Mouse (Mus musculus) limb, embryonic 12.5 days (tissue): Measurements from ENCODE around the gene 1700029H14Rik. TPM values are rescaled to one million over a fixed set of nuclear protein-coding genes. Genes with fewer than 3 reads are reported as not detected.

Source experiments
- ATAC-seq: fragments of 200-750 bp; cut with Nextera tagmentation; 2 replicates; pipeline ENCODE4 v1.8.0; 2017; ENCODE audit warnings: low read depth, moderate TSS enrichment; ENCODE audit not compliant: insufficient number of reproducible peaks, insufficient read depth, low FRiP score, low TSS enrichment
- H3K27ac ChIP-seq: fragments of 300-500 bp; sonication (generic); 2 replicates; pipeline ENCODE4 v1.5.1; 2016; ENCODE audit warnings: mild to moderate bottlenecking, moderate library complexity
- H3K27me3 ChIP-seq: fragments of 300-500 bp; sonication (generic); 2 replicates; pipeline ENCODE4 v1.6.1; 2016; ENCODE audit warnings: mild to moderate bottlenecking, moderate library complexity
- H3K36me3 ChIP-seq: fragments of 300-500 bp; sonication (generic); 2 replicates; pipeline ENCODE4 v1.6.1; 2016; ENCODE audit warnings: mild to moderate bottlenecking, moderate library complexity
- H3K4me1 ChIP-seq: fragments of 300-500 bp; sonication (generic); replicated peaks from 2 replicates; pipeline ENCODE4 v1.6.1; 2016
- H3K4me2 ChIP-seq: fragments of 300-500 bp; sonication (generic); 2 replicates; pipeline ENCODE4 v1.6.1; 2016; ENCODE audit warnings: mild to moderate bottlenecking, moderate library complexity
- H3K4me3 ChIP-seq: fragments of 300-500 bp; sonication (generic); replicated peaks from 2 replicates; pipeline ENCODE4 v1.5.1; 2016; ENCODE audit warnings: mild to moderate bottlenecking
- H3K9ac ChIP-seq: fragments of 300-500 bp; sonication (generic); replicated peaks from 2 replicates; pipeline ENCODE4 v1.6.1; 2016; ENCODE audit warnings: mild to moderate bottlenecking, moderate library complexity
- H3K9me3 ChIP-seq: fragments of 300-500 bp; sonication (generic); 2 replicates; pipeline ENCODE4 v1.6.1; 2016; ENCODE audit warnings: mild to moderate bottlenecking, moderate library complexity
- WGBS: fragments of 180-500 bp; shearing (Covaris S2); methylation state at CpG from one replicate; pipeline ENCODE4 v1.1.7; 2016; 5-methylcytosine and 5-hydroxymethylcytosine counted together
- polyA plus RNA-seq: library from polyadenylated mRNA; unstranded; fragments of >200 nt; fragmentation: Nextera tagmentation; extraction: Ambion mirVana; gene quantifications from 2 replicates; pipeline ENCODE4 v1.2.1, GENCODE M21; 2016

Gene 1700029H14Rik
- polyA plus RNA-seq, 1 experiment from 2014 or later, result not detected

DNA sequence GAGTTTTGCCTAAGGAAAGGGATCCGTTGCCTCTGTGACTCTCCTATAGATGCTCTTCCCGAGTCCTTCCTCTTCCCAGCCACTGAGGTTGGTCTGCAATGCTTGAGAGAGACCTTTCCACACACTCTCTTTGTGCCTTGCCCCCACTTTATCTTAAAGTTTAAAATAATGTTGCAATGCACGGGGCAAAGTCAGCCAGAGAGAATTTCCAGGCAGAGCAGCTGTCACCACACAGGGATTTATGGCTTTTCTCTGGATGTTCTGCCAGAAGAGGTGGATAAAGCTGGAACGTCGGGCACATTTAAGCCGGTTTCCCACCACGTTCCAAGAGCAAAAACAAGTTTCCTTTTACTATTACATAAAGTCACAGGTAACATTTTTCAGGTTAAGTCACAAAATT, 40.9 kb downstream of the 1700029H14Rik start:
- 38% methylated on average over 7 of the region's 7 CpGs for WGBS
- Histone ChIP-seq H3K36me3 (no peaks in the 10 kb centered on the region), H3K9me3 (no peaks in the 10 kb centered on the region)

DNA sequence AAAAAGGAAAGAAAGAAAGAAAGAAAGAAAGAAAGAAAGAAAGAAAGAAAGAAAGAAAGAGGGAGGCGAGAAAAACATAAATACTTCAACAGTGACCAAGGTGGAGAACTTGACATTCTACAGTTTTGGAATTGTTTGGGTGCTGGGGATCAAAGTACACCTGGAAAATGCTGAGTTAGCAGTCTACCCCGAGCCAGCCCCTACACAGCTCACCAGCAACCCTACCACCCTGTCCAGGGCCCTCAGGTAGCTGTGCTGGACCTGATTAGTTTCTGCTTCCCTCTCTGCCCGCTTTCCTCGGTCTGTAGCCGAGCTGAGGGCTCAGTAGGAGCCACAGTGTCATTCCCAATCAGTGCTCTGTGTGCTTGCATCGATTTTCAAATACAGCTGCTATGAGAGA, 41.9 kb downstream of the 1700029H14Rik start:
- Histone ChIP-seq H3K27ac (no peak overlapping the region), H3K36me3 (no peaks in the 10 kb centered on the region), H3K4me2 (no peak overlapping the region), H3K9ac (no peak overlapping the region), H3K4me3 (no peak overlapping the region), H3K27me3 (peaks cover 4% of the 10 kb centered on the region; the same call in 1 of the 2 replicates), H3K9me3 (no peaks in the 10 kb centered on the region), H3K4me1 (no peaks in the 10 kb centered on the region)
- ATAC-seq, result no peak
- 60% methylated on average over 6 of the region's 6 CpGs for WGBS

More for the DNA sequence above, 40.9 kb downstream of the 1700029H14Rik start:
- Histone ChIP-seq H3K4me2 (no peak overlapping the region), H3K9ac (no peak overlapping the region), H3K27ac (no peak overlapping the region), H3K4me1 (no peaks in the 10 kb centered on the region), H3K27me3 (peaks cover 4% of the 10 kb centered on the region; the same call in 1 of the 2 replicates), H3K4me3 (no peak overlapping the region)
- no peak for ATAC-seq

DNA sequence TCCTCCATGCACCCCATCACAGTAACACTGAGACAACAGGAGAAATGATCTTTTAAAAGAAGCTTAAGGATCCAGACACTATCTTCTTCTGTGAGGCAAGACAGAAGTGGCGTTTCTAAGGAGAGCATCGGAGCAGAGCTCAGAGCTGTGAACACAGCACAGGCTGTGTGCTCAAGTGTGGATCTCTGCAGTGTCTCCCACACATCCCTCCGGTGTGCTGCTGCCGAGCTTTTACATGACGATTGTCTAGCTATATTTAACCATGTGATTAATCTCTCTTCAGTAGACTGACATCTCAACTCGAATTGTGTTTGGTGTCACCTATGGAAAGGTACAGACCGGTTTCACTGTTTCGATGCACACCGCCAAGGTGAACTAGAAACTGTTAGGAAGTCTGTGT, 42.8 kb downstream of the 1700029H14Rik start:
- H3K4me2 ChIP-seq, result no peak overlapping the region
- H3K9ac ChIP-seq, result no peak overlapping the region
- 85% methylated on average over 9 of the region's 9 CpGs for WGBS
- no peaks in the 10 kb centered on the region for H3K9me3 ChIP-seq
- no peak for ATAC-seq
- H3K4me1 ChIP-seq, result no peaks in the 10 kb centered on the region
- peaks cover 4% of the 10 kb centered on the region; the same call in 1 of the 2 replicates for H3K27me3 ChIP-seq
- H3K27ac ChIP-seq, result no peak overlapping the region
- no peaks in the 10 kb centered on the region for H3K36me3 ChIP-seq
- no peak overlapping the region for H3K4me3 ChIP-seq

DNA sequence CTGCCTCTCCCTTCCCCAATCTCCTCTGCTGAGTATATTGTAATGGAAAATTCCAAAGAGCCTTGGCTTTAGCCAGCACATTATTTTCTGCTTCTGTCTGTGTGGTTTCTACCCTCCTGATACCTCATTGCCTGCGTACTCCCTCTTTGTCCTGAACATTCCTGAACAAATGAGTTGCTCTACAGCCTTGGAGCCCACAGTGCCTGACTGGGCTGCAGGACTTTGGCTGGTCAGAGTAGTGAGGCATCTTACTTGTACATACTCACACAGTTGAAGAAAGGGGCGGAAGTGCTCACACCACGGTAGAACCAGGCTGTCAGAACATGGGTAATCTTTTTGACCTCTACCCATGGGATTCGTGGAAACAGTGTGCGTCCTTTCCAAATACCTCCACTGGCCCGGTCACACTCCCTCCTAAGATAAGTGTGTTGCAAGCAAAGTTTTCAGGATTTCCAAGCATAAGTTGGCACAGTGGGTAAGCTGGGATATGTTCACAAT, 44.9 kb downstream of the 1700029H14Rik start:
- Histone ChIP-seq H3K4me2 (no peak overlapping the region), H3K27me3 (peaks cover 4% of the 10 kb centered on the region; the same call in 1 of the 2 replicates), H3K36me3 (no peaks in the 10 kb centered on the region), H3K27ac (no peak overlapping the region), H3K9ac (no peak overlapping the region), H3K4me3 (no peak overlapping the region), H3K4me1 (no peaks in the 10 kb centered on the region), H3K9me3 (no peaks in the 10 kb centered on the region)
- WGBS, result 89% methylated on average over 6 of the region's 6 CpGs
- no peak for ATAC-seq

DNA sequence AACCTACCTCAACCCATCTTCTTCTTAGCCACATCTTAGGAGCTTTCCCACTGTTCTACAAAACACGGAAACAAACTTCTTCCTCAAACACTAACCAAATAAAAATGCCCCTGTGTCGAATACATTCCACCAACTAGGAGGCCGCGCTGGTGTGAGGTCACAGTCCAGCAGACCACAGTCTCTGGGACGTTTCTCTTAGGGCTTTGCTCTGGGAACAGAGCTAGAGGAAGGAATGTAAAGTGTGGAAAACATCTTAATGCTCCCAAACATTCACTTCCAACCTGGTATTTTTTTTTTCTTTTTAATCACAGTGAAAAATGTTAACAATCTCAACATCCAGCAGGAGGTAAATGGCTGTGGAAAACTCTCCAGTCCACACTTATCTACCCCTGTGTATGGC, 45.5 kb downstream of the 1700029H14Rik start:
- H3K9ac ChIP-seq, result no peak overlapping the region
- H3K4me1 ChIP-seq, result no peaks in the 10 kb centered on the region
- no peak overlapping the region for H3K4me2 ChIP-seq
- H3K4me3 ChIP-seq, result no peak overlapping the region
- no peak overlapping the region for H3K27ac ChIP-seq
- H3K36me3 ChIP-seq, result no peaks in the 10 kb centered on the region
- no peak for ATAC-seq
- WGBS, result 83% methylated on average over 5 of the region's 5 CpGs
- no peaks in the 10 kb centered on the region for H3K9me3 ChIP-seq
- H3K27me3 ChIP-seq, result peaks cover 4% of the 10 kb centered on the region; the same call in 1 of the 2 replicates

DNA sequence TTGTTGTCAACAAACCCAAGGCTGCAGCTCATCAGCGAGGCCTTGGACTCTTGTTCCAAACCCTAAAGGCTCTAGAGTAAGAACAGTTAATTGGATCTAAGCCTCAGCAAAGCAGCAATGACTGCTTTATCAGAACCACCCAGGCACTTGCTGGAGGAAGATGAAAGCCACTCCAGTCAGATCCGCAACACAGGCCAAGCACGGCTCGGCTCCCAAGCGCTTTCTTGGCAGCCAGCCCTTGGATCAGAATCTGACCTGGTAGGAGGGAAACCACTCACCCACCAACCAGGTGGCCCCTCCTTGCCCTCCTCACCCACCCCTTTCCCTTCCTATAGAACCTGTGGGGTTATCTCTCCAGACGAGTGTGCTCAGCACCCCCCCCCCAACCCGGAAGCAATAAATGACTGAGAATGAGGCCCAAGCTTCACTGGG, 46.2 kb downstream of the 1700029H14Rik start:
- no peak for ATAC-seq

DNA sequence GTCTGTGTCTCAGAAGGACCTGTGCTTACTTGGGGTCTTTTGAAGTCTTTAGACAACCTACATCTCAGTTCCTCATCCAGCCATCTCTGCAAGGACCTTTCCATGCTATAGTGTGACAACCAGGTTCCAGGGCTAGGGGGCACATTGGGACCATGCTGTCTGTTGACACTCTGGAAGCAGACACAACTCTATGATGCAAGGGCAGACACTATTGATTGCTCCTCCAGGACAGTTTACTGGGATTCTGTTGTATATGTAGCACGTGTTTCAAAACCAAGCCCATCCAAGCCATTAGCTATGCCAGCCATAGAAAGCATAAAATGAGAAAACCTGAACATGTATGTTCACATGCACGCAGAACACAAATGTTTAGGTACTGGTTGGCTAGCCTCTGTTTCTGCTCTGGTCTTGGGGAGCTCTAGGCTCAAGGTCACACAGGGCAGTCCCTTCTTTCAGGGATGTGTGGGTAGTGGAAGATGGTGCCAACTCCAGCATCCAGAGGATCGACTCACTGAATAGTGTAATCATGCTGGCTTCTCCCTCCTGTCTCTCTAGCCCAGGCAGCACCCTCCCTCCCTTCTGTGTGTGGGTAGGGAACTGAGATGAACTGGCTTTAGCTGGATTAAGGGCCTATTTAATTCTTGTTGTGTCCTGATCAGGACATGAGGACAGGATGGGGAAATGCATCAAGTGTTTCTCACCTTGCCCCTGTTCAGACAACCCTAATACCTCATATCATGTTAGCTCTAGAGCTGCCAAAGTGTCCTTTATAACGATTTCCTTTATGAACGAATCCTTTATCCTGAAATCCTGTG, 48.5 kb downstream of the 1700029H14Rik start:
- H3K36me3 ChIP-seq, result no peaks in the 10 kb centered on the region
- peaks cover 3% of the 10 kb centered on the region; the same call in 1 of the 2 replicates for H3K27me3 ChIP-seq
- no peak overlapping the region for H3K4me3 ChIP-seq
- H3K9ac ChIP-seq, result no peak overlapping the region
- H3K4me1 ChIP-seq, result no peaks in the 10 kb centered on the region
- H3K4me2 ChIP-seq, result no peak overlapping the region
- H3K9me3 ChIP-seq, result no peaks in the 10 kb centered on the region
- no peak for ATAC-seq
- WGBS, result 76% methylated on average over 5 of the region's 5 CpGs
- no peak overlapping the region for H3K27ac ChIP-seq

More for the DNA sequence above, 46.2 kb downstream of the 1700029H14Rik start:
- H3K27me3 ChIP-seq, result peaks cover 4% of the 10 kb centered on the region; the same call in 1 of the 2 replicates
- H3K36me3 ChIP-seq, result no peaks in the 10 kb centered on the region
- H3K27ac ChIP-seq, result no peak overlapping the region
- 69% methylated on average over 7 of the region's 7 CpGs for WGBS
- no peaks in the 10 kb centered on the region for H3K4me1 ChIP-seq
- no peaks in the 10 kb centered on the region for H3K9me3 ChIP-seq
- no peak overlapping the region for H3K4me3 ChIP-seq
- no peak overlapping the region for H3K4me2 ChIP-seq
- no peak overlapping the region for H3K9ac ChIP-seq

DNA sequence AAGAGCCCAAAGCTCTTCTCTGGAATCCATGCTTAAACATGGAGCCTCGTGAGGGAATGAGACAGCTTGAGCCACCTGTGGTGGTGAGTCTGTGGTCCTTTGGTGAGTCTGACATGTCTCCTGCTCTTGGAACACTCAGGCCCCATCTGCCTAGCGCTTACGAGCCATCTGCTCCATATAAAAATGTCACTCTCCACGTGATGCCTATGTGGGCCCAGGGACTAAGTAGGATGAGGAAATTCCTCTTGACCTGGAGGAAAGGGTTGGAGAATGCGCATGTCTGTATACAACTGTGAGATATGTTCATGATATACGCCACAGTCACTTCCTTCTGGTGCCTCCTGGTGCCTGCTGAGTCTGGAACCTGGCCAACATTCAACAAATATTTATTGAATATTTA, 49.6 kb downstream of the 1700029H14Rik start:
- no peak overlapping the region for H3K9ac ChIP-seq
- ATAC-seq, result no peak
- H3K4me2 ChIP-seq, result no peak overlapping the region
- H3K27me3 ChIP-seq, result peaks cover 9% of the 10 kb centered on the region; the same call in 1 of the 2 replicates
- no peaks in the 10 kb centered on the region for H3K9me3 ChIP-seq
- no peak overlapping the region for H3K27ac ChIP-seq
- 73% methylated on average over 6 of the region's 6 CpGs for WGBS
- H3K36me3 ChIP-seq, result no peaks in the 10 kb centered on the region
- no peak overlapping the region for H3K4me3 ChIP-seq
- H3K4me1 ChIP-seq, result no peaks in the 10 kb centered on the region

DNA sequence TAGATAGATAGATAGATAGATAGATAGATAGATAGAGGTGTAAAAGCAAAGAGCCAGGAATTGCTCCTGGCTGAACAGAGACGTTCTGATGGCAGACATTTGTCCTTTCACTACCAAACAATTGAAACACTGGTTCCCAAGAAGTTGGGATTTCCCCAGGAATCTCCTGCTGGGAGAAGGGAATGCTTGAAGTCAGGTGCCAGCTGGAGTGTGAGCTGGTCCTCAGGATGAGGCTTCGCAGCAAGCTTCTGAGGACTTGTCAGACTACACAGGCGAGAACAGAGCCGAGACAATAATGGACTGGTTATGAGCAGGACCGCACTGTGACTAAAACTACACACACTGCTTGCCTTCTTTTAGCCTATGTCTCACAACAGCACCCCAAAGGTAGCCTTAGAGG, 50.2 kb downstream of the 1700029H14Rik start:
- Histone ChIP-seq H3K9ac (no peak overlapping the region), H3K27ac (no peak overlapping the region), H3K4me2 (no peak overlapping the region), H3K27me3 (peaks cover 9% of the 10 kb centered on the region; the same call in 1 of the 2 replicates), H3K9me3 (no peaks in the 10 kb centered on the region), H3K4me1 (no peaks in the 10 kb centered on the region), H3K4me3 (no peak overlapping the region), H3K36me3 (no peaks in the 10 kb centered on the region)
- WGBS, result 74% methylated on average over 5 of the region's 5 CpGs
- no peak for ATAC-seq

DNA sequence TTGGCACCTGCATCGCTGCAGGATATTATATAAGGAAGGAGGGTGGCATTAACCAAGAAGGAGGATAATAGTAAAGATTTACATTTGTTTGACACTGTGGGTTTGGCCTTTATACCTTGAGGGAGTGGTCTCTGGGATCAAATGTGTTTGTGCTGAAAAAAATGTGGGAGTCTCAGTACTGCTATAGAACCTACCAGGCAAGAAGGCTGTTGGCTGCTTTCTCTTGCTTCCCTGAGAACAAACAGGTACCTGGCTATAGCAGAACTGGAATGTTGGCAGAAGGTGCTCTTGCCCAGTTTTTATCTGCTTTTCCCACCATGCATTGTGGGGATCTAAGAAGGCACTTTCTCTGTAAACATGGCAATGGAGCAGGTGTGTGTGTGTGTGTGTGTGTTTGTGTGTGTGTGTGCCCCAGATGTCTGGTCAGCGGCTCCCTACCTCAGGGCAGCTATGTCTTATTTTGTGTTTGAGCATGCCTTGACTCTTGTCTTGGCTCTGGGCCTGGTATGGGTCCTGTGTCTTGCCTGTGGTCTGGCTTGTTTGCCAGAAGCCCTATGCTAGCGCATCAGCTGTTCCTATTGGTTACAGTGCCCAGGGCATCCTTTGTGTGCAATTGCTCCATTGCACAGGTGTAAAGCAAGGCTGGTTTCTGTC, 54.9 kb downstream of the 1700029H14Rik start:
- Histone ChIP-seq H3K4me3 (no peak overlapping the region), H3K4me1 (no peaks in the 10 kb centered on the region), H3K9me3 (no peaks in the 10 kb centered on the region), H3K36me3 (no peaks in the 10 kb centered on the region), H3K9ac (no peak overlapping the region), H3K4me2 (no peak overlapping the region), H3K27ac (no peak overlapping the region), H3K27me3 (peaks cover 12% of the 10 kb centered on the region; the same call in 1 of the 2 replicates)
- 82% methylated on average over 3 of the region's 3 CpGs for WGBS
- no peak for ATAC-seq

DNA sequence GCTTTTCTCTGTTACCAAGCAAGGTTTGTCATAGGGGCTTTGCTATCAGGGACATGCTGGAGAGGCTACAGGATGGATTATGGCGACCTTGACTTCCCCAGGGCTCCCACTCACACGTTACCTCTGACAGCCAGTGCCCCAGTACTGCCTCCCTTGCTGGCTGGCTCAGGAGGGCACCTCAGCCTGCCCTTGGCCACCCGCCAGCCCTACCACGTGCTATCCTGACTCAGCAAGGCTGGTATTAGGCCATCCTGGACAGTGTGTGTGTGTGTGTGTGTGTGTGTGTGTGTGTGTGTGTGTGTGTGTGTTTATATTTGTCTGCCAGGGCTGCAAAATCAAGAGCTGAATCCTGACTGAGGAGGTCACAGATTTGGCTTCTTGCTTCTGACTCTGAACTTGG, 55.4 kb downstream of the 1700029H14Rik start:
- Histone ChIP-seq H3K9me3 (no peaks in the 10 kb centered on the region), H3K27ac (no peak overlapping the region), H3K27me3 (peaks cover 12% of the 10 kb centered on the region; the same call in 1 of the 2 replicates), H3K36me3 (no peaks in the 10 kb centered on the region), H3K9ac (no peak overlapping the region), H3K4me3 (no peak overlapping the region), H3K4me2 (no peak overlapping the region), H3K4me1 (no peaks in the 10 kb centered on the region)
- ATAC-seq, result no peak
- 64% methylated on average over 4 of the region's 4 CpGs for WGBS
